Mouse (Mus musculus) frontal cortex, postnatal 25 days (tissue): ENCODE measurements at regions not wholly inside any gene's neighbourhood (a gene's known extent, or its start where the extent isn't known, plus 50 kb on each side); places are given as distances from the start of the nearest gene placed in this dataset.

Experiments
- DNase-seq, 2 experiments: peaks; one replicate each; pipeline ENCODE4 v3.0.0; 2022; ENCODE audit warnings: low spot score in 2 of 2

DNA sequence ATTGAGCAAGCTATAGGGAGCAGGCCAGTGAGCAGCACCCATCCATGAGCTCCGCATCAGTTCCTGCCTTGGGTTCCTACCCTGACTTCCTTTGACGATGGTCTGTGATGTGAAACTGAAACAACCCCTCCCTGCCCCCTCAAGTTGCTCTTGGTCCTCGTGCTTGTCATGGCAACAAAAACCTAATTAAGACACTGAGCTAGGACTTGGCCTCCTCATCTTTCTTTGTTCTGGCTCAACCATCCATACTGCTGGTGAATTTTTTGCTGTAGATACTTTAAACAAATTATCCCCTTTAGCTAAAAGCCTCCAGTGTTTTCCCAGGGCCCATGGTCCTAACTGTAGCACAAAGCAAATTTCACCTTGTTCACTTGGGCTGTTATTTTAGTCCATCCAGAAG lies 129.9 kb upstream of the Peli2 start:
- no peak for DNase-seq

DNA sequence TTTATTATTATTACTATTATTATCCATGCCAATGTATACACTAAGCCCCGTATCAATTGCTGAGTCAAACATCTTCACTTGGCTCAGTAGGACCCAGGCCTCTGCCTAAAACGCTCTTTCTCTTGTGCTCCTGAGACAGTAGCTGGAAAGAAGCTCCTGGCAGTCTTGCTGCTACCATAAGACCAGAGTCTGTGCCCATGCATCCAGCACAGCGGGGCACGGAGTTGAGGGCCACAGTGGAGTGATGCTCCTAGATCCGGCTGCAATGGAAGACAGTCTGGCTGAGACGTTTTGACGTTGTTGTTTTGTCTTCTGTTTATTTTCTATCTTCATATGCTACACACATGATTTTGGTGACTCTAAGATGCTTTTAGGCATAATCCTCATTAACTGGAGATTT lies 129.1 kb upstream of the Peli2 start:
- no peak for DNase-seq

DNA sequence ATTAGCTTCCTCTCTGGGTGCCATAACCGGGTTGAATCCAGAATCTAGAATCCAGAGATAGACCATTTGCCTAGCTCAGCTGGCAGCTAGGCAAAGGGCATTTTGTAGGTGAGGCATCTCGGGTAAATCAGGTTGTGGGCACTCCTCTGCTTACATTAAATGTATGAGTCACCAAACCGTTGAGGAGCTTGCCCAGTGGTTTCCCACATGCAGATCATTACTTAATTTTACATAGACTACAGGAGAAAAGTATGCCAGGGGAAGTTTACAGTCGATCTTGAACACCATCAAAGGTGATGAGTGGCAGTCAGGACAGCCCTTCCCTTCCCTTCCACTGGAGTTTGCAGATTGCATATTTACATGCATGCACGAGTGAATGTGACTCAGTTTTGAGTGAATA lies 128.5 kb upstream of the Peli2 start:
- DNase-seq, result no peak

DNA sequence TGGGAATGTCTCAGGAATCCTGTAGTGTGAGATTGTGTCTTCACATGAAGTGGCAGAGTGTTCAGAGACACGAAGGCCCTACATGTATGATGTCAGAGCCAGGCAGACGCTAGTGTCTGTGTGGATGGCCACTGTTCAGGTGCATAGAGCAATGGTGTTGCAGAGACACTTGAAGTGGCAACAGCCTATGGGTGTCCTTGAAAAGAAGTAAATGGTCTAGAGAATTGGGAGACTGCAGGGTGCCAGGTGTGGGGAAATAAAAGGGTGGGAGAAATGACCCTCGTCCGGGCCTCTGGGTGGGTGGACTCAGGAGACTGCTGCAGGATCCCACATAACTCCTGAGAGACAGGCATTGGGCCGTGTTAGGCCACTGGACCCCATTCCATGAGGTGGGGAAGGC lies 127.8 kb upstream of the Peli2 start:
- DNase-seq, result no peak

DNA sequence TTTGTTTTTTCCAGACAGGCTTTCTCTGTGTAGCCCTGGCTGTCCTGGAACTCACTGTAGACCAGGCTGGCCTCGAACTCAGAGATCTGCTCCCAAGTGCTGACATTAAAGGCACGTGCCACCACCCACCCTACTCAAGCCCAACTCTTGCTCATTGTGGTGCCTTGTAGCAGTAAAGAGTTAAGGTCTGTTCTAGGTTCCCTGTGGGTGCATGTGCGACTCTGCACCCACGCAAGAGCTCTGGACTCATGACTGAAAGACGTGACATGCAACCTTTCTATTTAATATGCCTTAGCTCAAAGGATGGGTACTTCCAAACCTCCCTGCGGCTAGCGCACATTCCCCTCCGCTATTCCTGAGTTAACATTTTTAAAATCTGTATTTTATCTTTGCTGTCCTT lies 121.7 kb upstream of the Peli2 start:
- no peak for DNase-seq

DNA sequence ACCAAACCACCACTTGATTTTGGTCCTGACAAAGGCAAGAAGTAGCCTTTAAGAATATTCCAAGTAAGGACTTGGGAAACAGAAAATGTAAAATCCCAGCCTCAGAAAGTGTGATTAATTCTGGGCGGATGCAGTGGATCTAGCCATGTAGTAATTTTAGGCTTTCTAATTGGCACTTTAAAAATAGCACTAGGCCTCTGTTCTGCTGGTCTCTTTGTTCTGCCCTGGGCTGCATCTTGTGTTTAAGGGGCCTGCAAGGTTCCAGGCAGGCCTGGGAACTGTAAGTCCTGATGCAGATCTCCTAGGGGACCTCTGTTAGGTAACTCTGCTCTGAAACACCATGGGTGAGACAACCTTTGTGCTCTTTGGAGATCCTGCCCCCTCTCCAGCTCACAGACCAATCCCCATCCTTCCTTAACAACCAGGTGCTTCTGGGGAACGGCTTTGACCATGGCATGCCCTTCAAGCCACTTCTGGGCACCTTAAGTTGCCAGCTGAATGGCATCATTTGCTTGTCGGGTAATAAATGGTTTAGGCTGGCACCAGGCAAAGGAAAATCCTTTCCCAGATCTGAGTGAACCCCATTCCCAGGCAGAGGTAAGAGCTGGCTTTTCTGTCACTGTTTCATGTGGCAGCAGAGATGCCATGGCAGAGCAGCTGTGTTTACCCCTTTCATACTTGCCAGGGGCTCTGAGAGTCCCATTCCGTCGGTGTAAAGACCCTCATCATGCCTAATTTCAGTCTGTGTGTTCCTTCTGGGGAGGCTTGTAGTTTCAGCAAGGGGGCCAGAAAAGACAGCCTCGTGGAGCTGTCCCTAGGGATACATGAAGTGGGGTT lies 115.3 kb upstream of the Peli2 start:
- DNase-seq, result no peak

DNA sequence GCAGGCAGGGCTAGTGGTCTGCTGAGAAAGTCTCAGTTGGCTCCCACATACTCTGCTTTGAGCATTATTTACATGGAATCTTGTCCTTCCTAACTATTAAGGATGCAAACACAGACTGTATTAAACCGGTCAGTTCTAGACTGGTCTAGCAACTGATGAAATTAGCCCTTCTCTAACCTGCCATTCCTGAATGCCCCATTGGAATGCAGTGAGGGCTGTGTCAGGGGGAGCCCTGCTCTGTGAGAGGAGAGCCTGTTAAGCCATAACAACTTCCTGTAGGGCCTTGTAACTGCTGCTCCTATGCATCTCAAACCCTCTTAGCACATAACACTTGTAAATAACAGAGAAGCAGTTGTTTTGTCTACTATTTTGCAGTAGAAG lies 114.7 kb upstream of the Peli2 start:
- DNase-seq, result no peak

DNA sequence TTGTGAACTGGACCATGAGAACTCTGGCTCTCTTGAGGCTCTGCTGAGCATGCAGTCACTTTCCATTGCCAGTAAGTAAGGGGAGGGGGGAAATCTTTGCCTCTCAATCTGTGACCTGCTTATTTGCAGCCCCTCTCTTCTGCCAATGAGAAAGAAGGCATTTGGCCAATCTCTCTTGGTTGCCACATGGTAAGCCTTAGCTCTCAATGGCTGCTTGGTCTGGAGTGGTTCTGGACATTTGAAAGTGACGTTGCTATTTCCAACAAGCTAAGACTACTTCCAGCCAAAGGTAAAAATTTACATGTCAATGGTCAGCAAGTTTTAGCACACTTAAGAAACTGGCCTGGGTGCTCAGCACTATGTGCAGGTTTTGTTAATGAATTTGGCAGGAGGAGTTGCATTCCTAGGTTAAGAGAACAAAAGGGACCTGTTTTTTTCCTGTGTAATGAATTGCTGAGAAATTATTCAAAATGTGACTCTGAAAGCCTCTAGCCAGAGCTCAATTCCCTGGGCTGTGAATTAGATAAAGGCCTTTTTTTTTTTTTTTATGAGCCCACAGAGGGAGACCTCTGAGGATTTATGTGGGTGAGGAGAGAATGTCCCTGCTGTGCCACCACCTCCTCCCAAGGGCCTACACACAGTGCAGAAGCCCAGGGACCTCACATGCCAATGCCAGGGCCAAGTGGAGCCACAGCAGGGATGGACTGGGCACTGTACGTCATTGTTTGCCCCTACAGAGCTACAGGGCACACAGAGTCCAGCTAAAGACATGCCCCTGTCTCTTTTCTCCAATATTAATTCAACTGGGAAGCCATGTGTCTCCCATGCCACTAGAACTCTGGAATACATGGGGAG lies 108.0 kb upstream of the Peli2 start:
- DNase-seq, result no peak

DNA sequence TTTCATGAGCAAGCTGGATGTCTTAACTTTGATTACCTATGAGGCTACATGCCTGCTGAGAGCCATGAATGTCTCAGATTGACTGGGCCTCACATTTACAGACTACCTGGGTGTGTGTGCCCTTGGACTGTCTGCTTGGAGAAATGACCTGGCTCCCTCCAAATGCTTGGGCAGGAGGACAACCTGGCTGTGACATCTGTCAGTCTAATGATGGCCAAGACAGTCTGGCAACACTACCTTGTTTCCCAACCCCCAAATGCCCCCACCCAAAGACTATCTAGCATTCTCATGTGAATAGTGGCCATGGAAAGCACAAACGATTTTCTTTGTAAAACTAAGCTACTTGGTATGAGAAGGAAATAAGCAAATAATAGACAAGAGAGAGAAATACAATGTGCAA lies 107.2 kb upstream of the Peli2 start:
- DNase-seq, result no peak

DNA sequence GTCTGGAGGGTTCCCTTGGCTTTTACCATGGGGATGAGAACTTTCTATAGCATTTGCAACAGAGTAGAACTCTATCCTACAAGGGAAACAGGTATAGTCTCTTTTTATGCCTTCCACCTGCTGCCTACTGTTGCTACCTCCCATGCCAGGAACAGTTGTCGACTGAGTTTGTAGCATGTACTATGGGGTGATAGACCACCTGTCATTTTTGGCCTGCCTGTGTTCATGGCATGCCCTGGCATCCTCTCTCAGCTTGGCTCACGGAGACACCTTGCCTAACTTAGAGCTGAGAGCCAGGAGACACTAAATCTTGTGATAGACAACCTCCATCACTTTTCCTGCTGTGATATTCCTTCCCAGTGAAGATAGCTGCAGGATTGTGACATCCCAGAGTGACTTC lies 105.8 kb upstream of the Peli2 start:
- no peak for DNase-seq

DNA sequence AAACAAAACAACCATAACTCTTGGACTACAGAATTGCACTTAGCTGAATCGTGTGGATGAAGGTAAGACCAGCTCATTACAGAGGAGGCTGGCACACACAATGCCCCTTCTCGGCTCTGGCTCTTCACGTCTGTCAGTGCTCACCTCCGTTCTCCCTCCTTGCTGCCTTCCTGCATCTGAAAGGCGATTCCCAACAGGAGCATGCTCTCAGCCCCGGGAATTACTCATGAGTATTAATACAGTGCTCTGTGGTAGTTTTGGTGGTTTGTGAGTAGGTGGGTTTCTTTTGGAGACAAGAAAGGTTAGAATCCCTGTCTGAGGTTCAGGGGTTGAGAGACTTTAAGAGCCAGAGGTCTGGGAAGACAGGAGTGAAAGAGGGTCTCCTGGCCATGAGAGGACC lies 102.7 kb upstream of the Peli2 start:
- no peak for DNase-seq

DNA sequence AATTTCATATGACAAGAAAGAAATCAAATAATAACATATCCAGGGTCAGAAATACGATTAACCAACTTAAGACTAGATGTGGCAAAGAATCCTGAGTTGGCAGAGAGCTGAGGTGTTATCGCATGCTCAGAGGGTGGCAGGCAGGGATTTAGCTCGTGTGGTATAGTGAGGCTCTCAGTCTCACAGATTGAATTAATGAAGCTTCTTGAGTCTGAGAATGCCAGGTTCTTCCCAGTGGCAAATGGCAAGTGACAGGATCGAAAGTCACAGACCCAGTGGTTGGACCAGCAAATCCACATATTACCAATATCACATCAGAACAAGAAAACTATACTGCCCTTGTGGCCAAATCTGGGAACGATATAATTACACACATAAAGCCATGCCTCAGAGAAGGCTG lies 101.3 kb upstream of the Peli2 start:
- DNase-seq, result no peak

DNA sequence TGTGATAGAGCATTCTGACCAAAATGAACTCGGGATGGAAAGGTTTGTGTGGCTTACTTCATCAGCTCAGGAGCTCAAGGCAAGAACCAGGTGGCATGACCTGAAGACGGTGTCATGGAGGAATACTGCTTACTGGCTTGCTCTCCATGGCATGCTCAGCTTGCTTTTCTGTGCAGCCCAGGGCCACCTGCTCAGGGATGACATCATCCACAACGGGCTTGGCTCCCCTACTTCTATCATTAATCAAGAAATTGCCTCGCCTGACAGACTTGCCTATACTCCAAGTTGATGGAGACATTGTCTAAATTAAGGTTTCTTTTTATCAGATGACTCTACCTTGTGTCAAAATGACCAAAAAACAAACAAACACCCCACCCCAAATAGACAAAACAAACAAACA lies 98.4 kb upstream of the Peli2 start:
- DNase-seq, result no peak

DNA sequence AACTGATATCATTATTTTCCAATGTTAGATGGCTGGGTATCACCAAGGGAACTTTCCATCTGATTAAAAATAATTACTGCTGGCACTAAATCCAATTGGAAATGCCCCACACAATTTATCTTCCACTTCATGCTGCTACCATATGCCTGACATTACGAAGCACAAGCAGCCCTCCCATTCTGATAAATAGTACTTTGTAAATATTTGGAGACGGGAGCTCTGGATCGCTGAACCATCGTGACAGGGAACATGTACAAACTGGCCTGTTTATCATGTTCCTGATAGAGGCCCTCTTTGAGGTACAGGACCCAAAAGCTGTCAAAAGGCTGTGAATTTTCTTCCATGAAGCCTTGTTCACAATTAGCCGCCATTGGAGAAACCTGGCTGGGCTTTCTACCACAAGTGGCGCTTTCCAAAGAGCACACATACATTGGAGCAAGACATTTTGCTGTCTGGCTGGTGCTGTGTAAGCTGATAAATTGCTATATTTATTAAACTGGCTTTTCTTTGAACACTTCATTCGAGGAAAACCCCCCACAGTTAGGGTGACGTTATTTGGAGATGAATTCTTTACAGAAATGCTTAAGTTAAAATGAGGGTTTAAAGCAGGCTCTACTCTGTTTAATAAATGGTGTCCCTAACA lies 96.5 kb upstream of the Peli2 start:
- no peak for DNase-seq

DNA sequence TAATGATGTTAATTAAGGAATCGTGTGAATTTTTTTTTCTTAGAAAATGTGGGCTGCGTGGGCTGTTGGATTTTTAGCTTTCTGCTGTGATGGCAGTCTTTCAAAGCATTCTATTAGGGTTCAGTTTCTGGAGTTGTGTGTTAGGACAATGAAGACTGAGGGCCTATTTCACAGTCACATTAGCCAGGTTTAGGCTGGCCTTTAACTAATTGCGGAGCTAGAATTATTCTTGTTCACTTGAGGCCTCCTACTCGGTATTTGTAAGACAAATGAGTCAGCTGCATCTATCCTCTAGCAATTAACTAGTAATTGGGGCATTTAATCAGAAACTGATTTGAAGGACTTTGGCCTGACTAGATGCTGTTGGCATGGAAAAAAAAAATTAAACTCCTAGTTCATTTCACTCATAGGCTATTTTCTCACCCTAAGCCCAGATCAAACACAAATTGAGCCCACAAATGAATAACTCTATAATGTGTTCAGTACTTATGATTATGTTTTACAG lies 81.3 kb upstream of the Peli2 start:
- DNase-seq, result no peak

DNA sequence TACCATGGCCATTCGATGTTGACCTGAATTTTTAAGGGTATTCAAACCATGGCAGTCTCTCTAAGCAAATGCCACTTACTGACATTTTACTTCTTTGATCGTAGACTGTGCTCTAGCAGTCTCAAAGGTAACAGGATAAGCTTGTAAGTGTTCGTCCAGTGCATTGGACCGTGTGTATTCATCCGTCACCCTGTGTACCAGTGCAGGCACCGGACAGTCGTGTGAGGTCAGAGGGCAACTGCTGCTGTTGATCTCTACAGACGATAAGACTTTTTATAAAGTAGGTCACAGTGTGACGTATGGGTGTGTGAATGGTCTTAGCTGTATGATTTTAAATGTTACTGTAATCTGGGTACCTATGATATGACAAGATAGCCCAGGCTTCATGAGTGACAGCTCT lies 74.5 kb upstream of the Peli2 start:
- no peak for DNase-seq

DNA sequence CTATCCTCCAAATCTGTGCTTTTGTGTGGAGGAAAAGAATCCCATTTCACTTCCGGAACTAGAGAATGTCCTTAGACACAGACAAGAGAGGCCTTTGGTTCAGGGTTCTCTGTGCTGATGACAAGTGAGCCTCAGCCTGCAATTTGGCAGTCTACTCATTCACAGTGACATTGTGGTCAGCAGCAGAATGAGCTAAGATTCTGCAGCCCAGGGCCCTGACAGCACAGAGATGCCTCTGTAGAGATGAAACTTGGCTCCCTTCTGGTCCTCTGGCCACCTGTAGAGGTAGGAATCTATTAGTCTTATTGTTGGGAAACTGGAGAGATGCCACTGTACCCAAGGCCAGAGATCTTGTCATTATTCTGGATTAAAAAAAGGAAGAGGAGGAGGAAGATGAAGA lies 73.8 kb upstream of the Peli2 start:
- no peak for DNase-seq

DNA sequence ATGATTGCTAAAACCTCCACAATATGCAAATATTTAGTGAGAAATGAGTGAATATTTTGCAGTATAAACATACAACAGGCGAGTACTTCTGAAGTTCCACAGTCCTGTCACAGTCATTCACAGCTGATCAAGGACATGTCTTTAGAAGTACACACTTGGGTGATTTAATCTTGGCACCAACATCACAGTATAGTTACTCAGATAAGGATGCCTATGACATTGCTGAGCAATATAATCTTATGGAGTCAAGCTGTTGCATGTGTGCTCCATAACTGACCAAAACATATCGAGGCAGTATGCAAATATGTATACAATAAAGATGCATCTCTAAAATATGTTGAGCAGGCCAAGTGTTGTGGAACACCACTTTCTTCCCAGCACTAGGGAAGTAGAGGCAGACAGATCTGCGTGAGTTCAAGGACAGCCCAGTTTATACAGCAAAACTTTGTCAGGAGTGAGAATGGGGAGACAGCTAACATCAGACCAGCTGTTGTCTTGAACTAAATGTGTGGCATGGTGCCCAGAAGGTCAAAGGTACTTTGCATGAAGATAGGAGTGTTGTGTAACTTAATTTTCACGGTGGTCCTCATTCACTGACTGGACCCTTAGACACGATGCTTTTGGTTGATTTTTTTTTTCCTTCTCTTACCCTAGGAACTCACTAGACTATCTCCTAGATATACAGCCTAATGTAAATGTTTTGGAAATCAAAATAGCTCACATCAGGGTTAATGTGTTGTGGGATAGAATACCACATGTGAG lies 70.7 kb upstream of the Peli2 start:
- no peak for DNase-seq

DNA sequence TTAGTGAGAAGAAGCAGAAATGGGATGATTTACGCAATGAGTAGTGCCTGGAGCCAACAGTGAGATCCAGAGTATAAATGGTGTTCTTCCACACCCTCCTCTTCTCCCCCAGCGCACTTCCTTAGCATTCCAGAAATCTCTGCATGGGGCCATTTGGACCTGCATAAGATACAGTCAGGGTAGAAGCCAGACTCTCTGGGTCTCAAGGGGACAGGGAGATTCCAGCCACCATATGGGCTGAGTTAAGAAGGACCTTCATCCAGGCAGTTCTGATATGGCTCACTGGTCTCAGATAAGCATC lies 70.2 kb upstream of the Peli2 start:
- no peak for DNase-seq

DNA sequence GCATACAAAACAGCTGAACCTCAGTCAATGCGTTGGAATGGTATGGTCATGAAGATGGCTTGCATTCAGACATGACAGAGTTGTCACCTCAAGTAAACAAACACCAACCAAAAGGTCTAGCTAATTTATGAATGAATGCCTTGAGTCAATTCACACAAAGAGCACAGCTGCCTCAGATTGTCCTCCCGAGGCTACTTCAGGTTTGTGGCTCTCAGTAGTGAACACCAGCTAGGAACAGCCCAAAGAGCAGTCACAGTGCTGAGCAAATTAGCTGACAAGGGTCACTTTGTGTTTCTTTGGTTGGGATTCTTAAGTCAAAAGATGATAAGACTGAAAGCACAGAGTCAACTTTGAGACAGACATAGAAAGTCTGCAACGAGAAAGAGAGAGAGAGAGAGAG lies 68.7 kb upstream of the Peli2 start:
- DNase-seq, result no peak

DNA sequence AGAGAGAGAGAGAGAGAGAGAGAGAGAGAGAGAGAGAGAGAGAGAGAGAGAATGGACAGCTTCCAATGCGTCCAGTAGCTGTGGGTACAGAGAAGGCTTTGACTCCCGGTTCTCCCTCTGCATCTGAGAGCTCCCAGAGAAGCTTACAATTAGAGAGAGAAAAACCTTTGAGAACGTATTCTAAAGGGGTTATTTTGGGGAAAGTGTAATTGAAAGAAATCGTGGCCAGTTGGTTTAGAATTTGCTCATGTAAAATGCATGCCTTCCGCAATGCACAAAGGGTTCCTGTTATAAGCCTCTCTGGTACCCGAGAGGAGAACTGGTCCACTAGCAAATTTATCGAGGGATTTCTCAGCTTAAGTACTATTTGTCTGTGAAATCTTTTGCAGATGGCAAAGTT lies 68.2 kb upstream of the Peli2 start:
- DNase-seq, result no peak

DNA sequence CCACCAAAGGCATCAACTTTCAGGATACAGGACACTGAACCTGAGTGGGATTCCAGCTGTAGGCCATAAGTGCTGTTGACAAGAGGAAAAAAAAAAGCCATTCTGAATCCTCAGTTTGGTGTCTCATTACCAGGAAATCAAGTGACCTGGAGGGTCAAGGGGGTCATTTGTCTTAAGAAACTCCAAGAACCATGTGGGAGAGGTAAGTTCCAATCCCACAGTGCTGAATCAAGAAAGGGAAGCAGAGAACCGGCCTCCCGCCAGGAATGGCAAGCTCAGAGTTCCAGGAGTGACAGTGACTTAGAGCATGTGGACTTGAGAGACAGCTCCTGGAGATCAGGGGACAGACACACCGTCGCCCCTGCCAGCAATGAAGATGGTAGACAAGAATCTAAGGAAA lies 67.5 kb upstream of the Peli2 start:
- DNase-seq, result no peak
